Mouse (Mus musculus) lung, postnatal 0 days (tissue): Measurements from ENCODE around the gene Sorcs2. TPM values are rescaled to one million over a fixed set of nuclear protein-coding genes. Genes with fewer than 3 reads are reported as not detected.
A peak's percentile ranks its signal among the peaks of the same experiment; 100 is the strongest.

Source experiments
- ATAC-seq: fragments of 200-750 bp; cut with Nextera tagmentation; 2 replicates; pipeline ENCODE4 v1.8.0; 2017; ENCODE audit warnings: moderate library complexity
- DNase-seq: peaks from one replicate; pipeline ENCODE4 v3.0.0-alpha.2; 2016; ENCODE audit warnings: low spot score
- H3K27ac ChIP-seq: fragments of 300-500 bp; sonication (generic); 2 replicates; pipeline ENCODE4 v1.5.1; 2014; ENCODE audit warnings: antibody characterized with exemption, mild to moderate bottlenecking, low read length, mixed read lengths
- H3K27me3 ChIP-seq: fragments of 300-500 bp; sonication (generic); replicated peaks from 2 replicates; pipeline ENCODE4 v1.6.1; 2014; ENCODE audit warnings: low read length, mixed read lengths; ENCODE audit not compliant: insufficient read depth
- H3K36me3 ChIP-seq: fragments of 300-500 bp; sonication (generic); 2 replicates; pipeline ENCODE4 v1.6.1; 2014; ENCODE audit warnings: low read length, mixed read lengths; ENCODE audit not compliant: insufficient read depth
- H3K4me1 ChIP-seq: fragments of 300-500 bp; sonication (generic); 2 replicates; pipeline ENCODE4 v1.6.1; 2014; ENCODE audit warnings: antibody characterized with exemption, low read depth, low read length, mixed read lengths; ENCODE audit not compliant: insufficient read depth
- H3K4me2 ChIP-seq: fragments of 300-500 bp; sonication (generic); replicated peaks from 2 replicates; pipeline ENCODE4 v1.6.1; 2014; ENCODE audit warnings: low read depth, mild to moderate bottlenecking, low read length, moderate library complexity, mixed read lengths
- H3K4me3 ChIP-seq: fragments of 300-500 bp; sonication (generic); 2 replicates; pipeline ENCODE4 v1.5.1; 2014; ENCODE audit warnings: low read depth, low read length
- H3K9ac ChIP-seq: fragments of 300-500 bp; sonication (generic); replicated peaks from 2 replicates; pipeline ENCODE4 v1.6.1; 2014; ENCODE audit warnings: low read depth, mild to moderate bottlenecking
- H3K9me3 ChIP-seq: fragments of 300-500 bp; sonication (generic); 2 replicates; pipeline ENCODE4 v1.6.1; 2016; ENCODE audit warnings: low read length, mixed read lengths
- CTCF ChIP-seq: IDR thresholded peaks from 2 replicates; pipeline ENCODE4 v1.5.1; 2016; ENCODE audit warnings: antibody characterized with exemption, mild to moderate bottlenecking
- EP300 ChIP-seq: IDR thresholded peaks from 2 replicates; pipeline ENCODE4 v1.6.1; 2016; ENCODE audit warnings: antibody characterized with exemption, mild to moderate bottlenecking, control low read depth
- WGBS: fragments of 180-500 bp; shearing (Covaris S2); extraction: QIAGEN DNeasy Blood & Tissue Kit; methylation state at CpG from one replicate; pipeline ENCODE4 v1.1.7; 2014; 5-methylcytosine and 5-hydroxymethylcytosine counted together
- polyA plus RNA-seq: library from polyadenylated mRNA; unstranded; fragments of >200 nt; fragmentation: Nextera tagmentation; extraction: Ambion mirVana; gene quantifications from 2 replicates; pipeline ENCODE4 v1.2.1, GENCODE M21; 2015

Sorcs2 gene
- polyA plus RNA-seq, 1 experiment from 2014 or later: 9.4 TPM

DNA sequence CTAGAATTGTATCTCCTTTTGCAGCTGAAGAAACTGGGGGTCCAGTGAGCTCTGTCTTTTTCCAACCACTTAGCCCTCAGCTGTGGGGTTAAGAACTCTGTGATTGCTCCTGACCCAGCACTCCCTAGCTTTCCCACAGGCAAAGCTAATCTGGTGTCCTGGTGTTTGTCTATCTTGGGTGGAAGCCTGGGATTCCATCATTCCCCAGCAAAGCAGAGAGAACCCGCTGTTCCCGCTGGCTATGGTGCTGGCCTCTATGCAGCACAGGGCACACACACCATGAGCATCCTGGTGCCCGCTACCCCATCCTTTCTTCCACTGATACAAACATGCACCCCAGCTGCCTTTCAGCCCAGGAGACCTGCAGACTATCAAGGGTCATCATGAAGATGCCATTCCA lies 42.3 kb downstream of the Sorcs2 start:
- Histone ChIP-seq H3K9ac (no peak overlapping the region), H3K27ac (no peak overlapping the region), H3K27me3 (no peaks in the 10 kb centered on the region), H3K36me3 (no peaks in the 10 kb centered on the region), H3K4me1 (peaks cover 14% of the 10 kb centered on the region; the same call in 1 of the 2 replicates), H3K4me3 (no peak overlapping the region), H3K9me3 (no peaks in the 10 kb centered on the region), H3K4me2 (no peak overlapping the region)
- no peak for DNase-seq
- no peak for ATAC-seq
- TF ChIP-seq CTCF (no peak), EP300 (no peak)
- WGBS: 82% methylated on average over 3 of the region's 3 CpGs

DNA sequence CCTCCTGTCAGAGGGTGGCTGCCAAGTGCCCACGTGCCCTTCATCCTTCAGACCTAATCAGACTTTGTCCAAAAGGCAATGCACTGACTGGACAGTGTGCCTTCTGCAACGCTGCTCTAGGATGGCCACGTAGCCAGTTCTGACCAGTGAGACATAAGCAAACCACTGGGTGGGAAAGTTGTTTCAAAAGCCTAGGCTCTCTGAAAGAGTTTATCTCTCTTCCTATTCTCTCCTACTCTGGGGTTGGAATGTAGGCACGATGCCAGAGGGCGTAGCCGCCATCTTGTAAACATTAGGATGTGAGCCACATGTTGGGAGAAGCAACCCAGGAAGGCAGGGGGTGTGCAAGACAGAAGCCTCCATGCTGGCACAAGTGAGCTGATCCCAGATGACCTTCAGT lies 44.3 kb downstream of the Sorcs2 start:
- Histone ChIP-seq H3K27ac (no peak overlapping the region), H3K4me3 (no peak overlapping the region), H3K4me2 (no peak overlapping the region), H3K36me3 (no peaks in the 10 kb centered on the region), H3K4me1 (peaks cover 8% of the 10 kb centered on the region; the same call in 1 of the 2 replicates), H3K9ac (no peak overlapping the region), H3K27me3 (no peaks in the 10 kb centered on the region), H3K9me3 (no peaks in the 10 kb centered on the region)
- peak; percentile 47 for ATAC-seq
- no peak for TF ChIP-seq CTCF
- no peak for TF ChIP-seq EP300
- WGBS: 46% methylated on average over 6 of the region's 6 CpGs
- DNase-seq: peak; percentile 61

DNA sequence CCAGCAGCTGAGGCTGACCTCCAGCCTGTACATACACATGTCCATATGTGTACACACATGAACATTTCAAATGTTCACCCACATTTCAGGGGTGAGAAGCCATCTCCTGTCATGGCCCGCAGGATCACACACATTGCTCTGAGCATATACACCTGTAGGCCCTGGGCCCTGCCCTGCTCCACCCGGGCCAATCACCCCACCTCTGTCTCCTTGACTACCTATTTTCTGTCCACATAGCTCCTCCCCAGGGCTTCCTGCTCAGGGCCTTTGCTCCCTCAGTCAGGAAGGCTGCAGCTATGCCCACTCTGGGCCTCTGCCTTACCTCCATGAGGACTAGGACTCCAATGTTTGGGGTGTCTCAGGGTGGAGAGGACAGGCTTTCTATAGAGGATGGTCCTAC lies 44.7 kb downstream of the Sorcs2 start:
- Histone ChIP-seq H3K9ac (no peak overlapping the region), H3K36me3 (no peaks in the 10 kb centered on the region), H3K27ac (no peak overlapping the region), H3K9me3 (no peaks in the 10 kb centered on the region), H3K4me2 (no peak overlapping the region), H3K4me1 (peaks cover 8% of the 10 kb centered on the region; the same call in 1 of the 2 replicates), H3K4me3 (no peak overlapping the region), H3K27me3 (no peaks in the 10 kb centered on the region)
- DNase-seq: no peak
- TF ChIP-seq CTCF: no peak
- no peak for TF ChIP-seq EP300
- ATAC-seq: no peak
- 83% methylated on average over 2 of the region's 2 CpGs for whole genome bisulfite sequencing

DNA sequence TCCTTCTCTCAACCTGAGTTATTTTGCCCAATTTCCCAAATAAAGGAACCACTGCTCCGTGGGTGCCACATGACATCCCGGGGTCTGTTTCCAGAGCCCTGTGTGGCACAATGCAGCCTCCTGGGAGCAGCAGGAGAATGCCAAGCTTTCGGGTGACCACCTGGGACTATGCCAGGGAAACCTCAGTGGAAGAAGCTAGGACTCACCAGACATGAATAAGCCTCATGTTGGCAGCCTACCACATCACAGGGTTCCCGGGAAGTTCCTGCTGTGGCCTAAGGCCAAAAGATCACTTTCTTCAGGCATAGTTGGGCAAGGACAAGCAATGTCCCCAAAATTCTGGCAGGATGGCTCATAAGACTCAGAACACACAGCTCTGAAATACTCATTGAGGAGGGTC lies 51.2 kb downstream of the Sorcs2 start:
- no peak for ATAC-seq
- Histone ChIP-seq H3K9ac (no peak overlapping the region), H3K4me2 (no peak overlapping the region), H3K27ac (no peak overlapping the region), H3K27me3 (no peaks in the 10 kb centered on the region), H3K36me3 (no peaks in the 10 kb centered on the region), H3K9me3 (no peaks in the 10 kb centered on the region), H3K4me1 (no peaks in the 10 kb centered on the region), H3K4me3 (no peak overlapping the region)
- 87% methylated on average over 4 of the region's 4 CpGs for WGBS
- DNase-seq: no peak
- no peak for TF ChIP-seq EP300
- TF ChIP-seq CTCF: no peak

DNA sequence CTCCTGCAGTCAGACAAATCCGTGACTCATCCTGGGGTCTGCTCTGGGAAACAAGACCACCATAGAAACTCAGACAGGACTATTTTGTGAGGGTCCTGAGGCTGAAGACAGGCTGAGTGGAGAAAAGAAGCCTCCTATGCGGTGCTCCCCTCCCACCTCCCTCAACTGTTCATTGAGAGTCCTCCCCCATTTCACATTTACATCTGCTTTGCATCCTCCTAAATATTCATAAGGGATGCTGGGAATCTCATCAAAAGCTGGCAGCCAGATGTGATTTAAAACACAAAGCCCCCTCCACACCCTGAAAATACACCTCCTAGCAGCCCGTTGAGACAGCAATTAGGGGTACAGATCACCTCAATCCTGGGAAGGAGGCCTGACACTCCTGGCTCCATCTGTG lies 58.7 kb downstream of the Sorcs2 start:
- WGBS: 79% methylated on average over 3 of the region's 3 CpGs
- H3K4me3 ChIP-seq: no peak overlapping the region
- no peaks in the 10 kb centered on the region for H3K36me3 ChIP-seq
- ATAC-seq (no peak), DNase-seq (no peak)
- H3K4me1 ChIP-seq: no peaks in the 10 kb centered on the region
- H3K4me2 ChIP-seq: no peak overlapping the region
- no peak overlapping the region for H3K9ac ChIP-seq
- TF ChIP-seq CTCF (no peak), EP300 (no peak)
- no peaks in the 10 kb centered on the region for H3K9me3 ChIP-seq
- no peak overlapping the region for H3K27ac ChIP-seq
- H3K27me3 ChIP-seq: no peaks in the 10 kb centered on the region

DNA sequence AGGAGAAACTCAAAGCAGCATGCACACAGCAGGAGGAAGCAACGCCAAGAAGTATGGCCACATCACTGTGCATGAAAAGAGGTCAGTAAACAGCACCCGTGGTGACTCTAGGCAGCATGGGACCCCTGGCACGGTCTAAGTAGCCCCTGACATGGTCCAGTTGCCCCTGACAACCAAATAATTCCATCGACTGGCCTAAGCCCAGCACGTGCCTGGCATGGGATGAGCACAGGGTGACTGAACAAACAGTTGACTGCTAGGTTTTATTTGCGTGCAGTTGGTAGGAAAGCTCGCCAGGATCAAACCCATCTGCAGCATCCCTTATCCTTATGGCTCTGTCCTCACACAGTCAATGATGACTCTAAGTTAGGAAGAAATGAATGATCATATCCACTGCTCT lies 61.7 kb downstream of the Sorcs2 start:
- Histone ChIP-seq H3K4me2 (no peak overlapping the region), H3K9me3 (no peaks in the 10 kb centered on the region), H3K4me1 (no peaks in the 10 kb centered on the region; the same call in 1 of the 2 replicates), H3K4me3 (no peak overlapping the region), H3K9ac (no peak overlapping the region), H3K27me3 (no peaks in the 10 kb centered on the region), H3K27ac (no peak overlapping the region), H3K36me3 (no peaks in the 10 kb centered on the region)
- TF ChIP-seq CTCF (no peak), EP300 (no peak)
- ATAC-seq: no peak
- DNase-seq: no peak
- 56% methylated on average over 7 of the region's 7 CpGs for WGBS

DNA sequence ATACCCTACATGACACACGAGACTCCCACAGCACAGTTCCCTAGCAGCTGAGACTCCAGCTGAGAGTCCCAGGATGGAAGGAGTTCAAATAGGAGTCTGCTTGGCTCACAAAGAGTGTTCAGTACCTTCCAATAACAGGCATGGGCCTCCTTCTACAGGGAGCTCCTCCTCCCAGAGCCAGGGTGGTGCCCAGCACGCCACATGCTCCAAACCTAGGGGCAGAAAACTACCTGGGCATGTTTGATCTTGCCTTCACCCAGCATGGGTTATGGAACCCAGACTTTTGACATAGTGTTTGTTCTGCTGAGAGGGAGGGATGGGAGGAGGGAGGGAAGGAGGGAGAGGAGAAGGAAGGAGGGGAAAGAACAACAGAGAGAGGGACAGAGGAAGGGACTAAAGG lies 62.3 kb downstream of the Sorcs2 start:
- no peaks in the 10 kb centered on the region for H3K27me3 ChIP-seq
- H3K36me3 ChIP-seq: no peaks in the 10 kb centered on the region
- no peak overlapping the region for H3K4me2 ChIP-seq
- ATAC-seq (no peak), DNase-seq (no peak)
- no peak overlapping the region for H3K27ac ChIP-seq
- no peak overlapping the region for H3K4me3 ChIP-seq
- H3K4me1 ChIP-seq: no peaks in the 10 kb centered on the region; the same call in 1 of the 2 replicates
- H3K9ac ChIP-seq: no peak overlapping the region
- no peaks in the 10 kb centered on the region for H3K9me3 ChIP-seq
- no peak for TF ChIP-seq EP300
- no peak for TF ChIP-seq CTCF
- 76% methylated on average over 2 of the region's 2 CpGs for WGBS
